Mouse (Mus musculus): ENCODE results near the gene Mturn. TPM values are rescaled to one million over a fixed set of nuclear protein-coding genes. Genes with fewer than 3 reads are reported as not detected.

The Mturn gene
- polyA plus RNA-seq, 1 experiment, result 18.2 TPM

- DNase-seq (ENCODE audit: low spot score), result no peak
These were observed 48.2 kb downstream of the Mturn start for GRCm38 (mm10) chr6:54729451-54730105.

- no peak for DNase-seq (ENCODE audit: low spot score)
These were observed 50.3 kb downstream of the Mturn start for GRCm38 (mm10) chr6:54731726-54732125.

- DNase-seq (ENCODE audit: low spot score), result no peak
These were observed 51.3 kb downstream of the Mturn start for GRCm38 (mm10) chr6:54732721-54733120.

GRCm38 (mm10) chr6:54736126-54736525, 54.7 kb downstream of the Mturn start:
- no peak for DNase-seq (ENCODE audit: low spot score)

GRCm38 (mm10) chr6:54737255-54737654, 55.8 kb downstream of the Mturn start:
- no peak for DNase-seq (ENCODE audit: low spot score)

- no peak for DNase-seq (ENCODE audit: low spot score)
These were observed 56.3 kb downstream of the Mturn start for GRCm38 (mm10) chr6:54737684-54738083.

- no peak for DNase-seq (ENCODE audit: low spot score)
These were observed 67.6 kb downstream of the Mturn start for GRCm38 (mm10) chr6:54749056-54749455.

GRCm38 (mm10) chr6:54751621-54752020, 70.2 kb downstream of the Mturn start:
- DNase-seq (ENCODE audit: low spot score), result no peak

GRCm38 (mm10) chr6:54752076-54752475, 70.7 kb downstream of the Mturn start:
- DNase-seq (ENCODE audit: low spot score), result no peak

Other genes with a start within 250 kb of the Mturn start
- 6.3 and 13.0 TPM in 2 replicates for gene Scrn1, start 115.1 kb upstream of the Mturn start, polyA plus RNA-seq (2012; rRNA removed)
- 4.9 and 5.6 TPM in 2 replicates for gene Plekha8, start 86.5 kb upstream of the Mturn start, polyA plus RNA-seq (2012; rRNA removed)
- 24.5 and 30.0 TPM in 2 replicates for gene Fkbp14, start 84.3 kb upstream of the Mturn start, polyA plus RNA-seq (2012; rRNA removed)
- gene Znrf2, start 135.3 kb downstream of the Mturn start, polyA plus RNA-seq (2012; rRNA removed), result 10.4 and 12.0 TPM in 2 replicates

All from urinary bladder, adult 2 months (tissue).